Mouse (Mus musculus) CD4-positive helper T cell, adult 2 months (primary cell): Measurements from ENCODE around the gene Atp6v0c.

Experiments
- DNase-seq: peaks from one replicate; pipeline ENCODE4 v3.0.0-alpha.2; 2012; ENCODE audit warnings: low read depth, missing footprints, low spot score

Atp6v0c gene

GRCm38 (mm10) chr17:24169317-24170065 lies at the start of gene Atp6v0c:
Gene Atp6v0c, minus strand, starts transcription at chr17:24169702.
- DNase-seq: peak; percentile 95

GRCm38 (mm10) chr17:24216836-24217235 lies 47.3 kb upstream of the Atp6v0c start:
- no peak for DNase-seq

- no peak for DNase-seq
Measured at GRCm38 (mm10) chr17:24213186-24213585, 43.7 kb upstream of the Atp6v0c start.

GRCm38 (mm10) chr17:24212441-24213018 lies 43.0 kb upstream of the Atp6v0c start:
- DNase-seq: no peak

- DNase-seq: peak; percentile 48
Measured at GRCm38 (mm10) chr17:24211631-24212440, 42.3 kb upstream of the Atp6v0c start.

- no peak for DNase-seq
Measured at GRCm38 (mm10) chr17:24210591-24210990, 41.1 kb upstream of the Atp6v0c start.

- no peak for DNase-seq
Measured at GRCm38 (mm10) chr17:24209916-24210240, 40.4 kb upstream of the Atp6v0c start.

GRCm38 (mm10) chr17:24209043-24209915 lies 39.8 kb upstream of the Atp6v0c start, which contains the start of gene Ntn3:
Gene Ntn3, minus strand, starts transcription at chr17:24209531.
- no peak for DNase-seq

GRCm38 (mm10) chr17:24208641-24209042 lies 39.1 kb upstream of the Atp6v0c start:
- no peak for DNase-seq

GRCm38 (mm10) chr17:24207768-24208640 lies 38.5 kb upstream of the Atp6v0c start:
- DNase-seq: no peak

GRCm38 (mm10) chr17:24206451-24207351 lies 37.2 kb upstream of the Atp6v0c start:
- peak; percentile 58 for DNase-seq

- DNase-seq: no peak
Measured at GRCm38 (mm10) chr17:24205908-24206361, 36.4 kb upstream of the Atp6v0c start.

- DNase-seq: peak; percentile 88
Measured at GRCm38 (mm10) chr17:24205284-24205888, 35.9 kb upstream of the Atp6v0c start, which contains the start of gene Tbc1d24. Gene Tbc1d24, minus strand, starts transcription at chr17:24205562.

- DNase-seq: no peak
Measured at GRCm38 (mm10) chr17:24204846-24205245, 35.3 kb upstream of the Atp6v0c start.

GRCm38 (mm10) chr17:24203611-24204534 lies 34.4 kb upstream of the Atp6v0c start:
- DNase-seq: no peak

GRCm38 (mm10) chr17:24203068-24203467 lies 33.6 kb upstream of the Atp6v0c start:
- DNase-seq: no peak

- DNase-seq: no peak
Measured at GRCm38 (mm10) chr17:24201092-24201491, 31.6 kb upstream of the Atp6v0c start.

- DNase-seq: no peak
Measured at GRCm38 (mm10) chr17:24199741-24200140, 30.2 kb upstream of the Atp6v0c start.
